Mouse (Mus musculus): ENCODE measurements at regions not wholly inside any gene's neighbourhood (a gene's known extent, or its start where the extent isn't known, plus 50 kb on each side); places are given as distances from the start of the nearest gene placed in this dataset.

DNA sequence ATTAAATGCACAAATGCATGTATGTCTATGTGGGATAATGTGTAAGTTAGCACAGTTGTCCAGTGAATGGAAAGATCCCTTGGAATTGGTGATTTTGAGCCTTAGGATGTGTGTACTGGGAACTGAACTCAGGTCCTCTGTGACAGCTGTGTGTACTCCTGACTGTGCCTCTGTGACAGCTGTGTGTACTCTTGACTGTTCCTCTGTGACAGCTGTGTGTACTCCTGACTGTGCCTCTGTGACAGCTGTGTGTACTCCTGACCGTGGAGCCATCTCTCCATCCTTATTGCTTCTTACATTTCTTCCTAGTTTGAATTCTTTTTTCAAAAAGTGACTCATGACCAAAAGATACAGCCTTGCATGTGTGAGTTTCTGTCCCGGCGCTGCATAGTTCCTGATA lies 239.7 kb downstream of the Gpat3 start:
- in situ Hi-C loops (cut with MboI; ENCODE audit: low pct_unique_long_range_greater_than_20kb in 1 of 2, low sequenced_read_pairs in 2 of 2, unreplicated experiment in 1 of 2): no loop called here

DNA sequence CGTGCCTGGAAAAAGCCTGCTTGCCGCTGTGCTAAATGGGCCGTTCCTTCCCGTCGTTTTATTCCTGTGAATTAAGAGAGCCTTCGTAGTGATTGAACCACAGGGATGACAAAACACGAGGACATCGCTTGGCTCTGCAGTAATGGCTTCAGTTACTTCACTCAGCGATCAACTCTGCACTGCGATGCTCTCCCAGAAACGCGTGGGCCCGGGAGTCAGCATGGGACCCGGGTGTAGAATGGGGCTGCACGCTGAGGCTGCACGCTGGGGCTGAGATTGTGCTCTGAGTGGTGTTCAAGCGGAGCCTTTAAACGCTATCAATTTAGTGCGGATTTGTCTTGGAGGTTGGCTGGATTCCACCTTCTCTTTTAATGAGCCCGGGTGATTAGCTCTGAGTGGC lies 237.1 kb downstream of the Gpat3 start:
- in situ Hi-C loops (cut with MboI; ENCODE audit: low pct_unique_long_range_greater_than_20kb in 1 of 2, low sequenced_read_pairs in 2 of 2, unreplicated experiment in 1 of 2): no loop called here

DNA sequence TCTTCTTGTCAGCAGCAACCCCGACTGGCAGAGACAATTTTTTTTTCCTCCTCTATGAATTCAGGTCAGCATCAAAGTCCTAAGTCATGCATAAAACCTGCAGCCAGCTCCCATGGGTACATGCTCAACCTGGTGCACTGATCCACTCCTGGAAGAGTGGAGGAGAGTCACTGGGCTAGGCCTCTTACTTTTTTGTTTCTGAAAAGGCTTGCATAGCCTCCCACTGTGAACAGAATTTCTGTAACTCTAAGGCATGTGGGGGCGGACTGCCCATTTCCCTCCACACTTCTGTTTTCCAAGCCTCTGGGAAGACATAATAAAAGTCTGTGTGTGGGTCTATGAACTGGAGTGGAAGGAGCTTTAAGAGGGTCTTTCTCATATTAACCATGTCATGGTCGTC lies 218.8 kb downstream of the Gpat3 start:
- in situ Hi-C loops (cut with MboI; ENCODE audit: low pct_unique_long_range_greater_than_20kb in 1 of 2, low sequenced_read_pairs in 2 of 2, unreplicated experiment in 1 of 2): no loop called here

DNA sequence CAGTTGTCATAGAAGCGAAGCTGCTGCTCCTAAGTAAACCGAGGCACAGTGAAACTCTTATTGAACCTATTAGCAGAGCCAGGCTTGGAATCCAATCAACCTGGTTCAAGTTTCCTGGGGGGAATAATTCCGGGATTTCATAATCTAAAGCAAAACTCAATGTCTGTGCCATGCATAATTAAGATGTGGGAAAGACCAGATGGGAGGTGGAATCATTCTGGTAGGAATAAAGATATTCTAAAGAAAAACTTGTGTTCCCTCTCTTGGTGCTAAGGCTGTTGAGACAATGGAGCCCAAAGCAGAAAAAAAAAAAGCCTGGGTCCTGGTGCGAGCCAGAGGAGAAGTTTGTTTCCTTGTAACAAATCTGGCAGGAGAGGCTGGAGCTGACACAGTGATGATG lies 217.7 kb downstream of the Gpat3 start:
- in situ Hi-C loops (cut with MboI; ENCODE audit: low pct_unique_long_range_greater_than_20kb in 1 of 2, low sequenced_read_pairs in 2 of 2, unreplicated experiment in 1 of 2): no loop called here

DNA sequence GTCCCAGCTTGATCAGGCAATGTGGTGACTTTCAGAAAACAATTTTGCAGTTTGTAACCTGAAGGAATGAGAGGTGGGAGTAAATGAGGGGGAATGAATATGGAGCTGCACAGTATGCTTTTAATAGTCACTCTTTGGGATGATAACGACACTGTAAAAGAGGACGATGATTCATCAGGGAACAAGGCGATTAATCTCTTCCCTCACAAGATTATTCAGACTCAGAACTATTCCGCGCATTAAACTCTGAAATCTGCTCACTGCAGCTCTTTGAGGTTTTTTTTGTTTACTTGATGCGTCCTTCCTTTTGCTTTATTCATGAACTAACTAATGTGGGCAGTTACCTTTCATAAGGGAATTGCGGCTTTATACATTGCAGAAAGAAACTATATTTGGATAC lies 206.1 kb downstream of the Gpat3 start:
- in situ Hi-C loops (cut with MboI; ENCODE audit: low pct_unique_long_range_greater_than_20kb in 1 of 2, low sequenced_read_pairs in 2 of 2, unreplicated experiment in 1 of 2): no loop called here

DNA sequence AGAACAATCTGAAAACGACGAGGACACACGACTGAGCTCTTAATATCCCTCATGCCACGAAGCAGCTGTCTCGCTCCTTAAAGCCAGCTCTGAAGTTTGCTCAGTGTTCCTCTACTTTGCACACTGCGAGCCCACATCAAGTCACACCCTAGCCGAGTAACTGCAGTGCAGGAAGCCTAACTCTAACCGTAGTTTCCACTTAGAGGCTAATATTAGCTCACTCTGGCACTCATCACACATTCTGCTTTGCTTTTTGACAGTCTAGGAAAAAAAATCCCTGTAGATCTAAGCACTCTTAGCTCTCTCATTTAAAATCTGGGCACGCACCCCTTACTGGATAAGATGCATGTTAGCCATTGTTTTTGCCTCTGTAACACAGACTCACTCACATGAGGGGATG lies 195.0 kb downstream of the Gpat3 start:
- in situ Hi-C loops (cut with MboI; ENCODE audit: low pct_unique_long_range_greater_than_20kb in 1 of 2, low sequenced_read_pairs in 2 of 2, unreplicated experiment in 1 of 2): no loop called here

DNA sequence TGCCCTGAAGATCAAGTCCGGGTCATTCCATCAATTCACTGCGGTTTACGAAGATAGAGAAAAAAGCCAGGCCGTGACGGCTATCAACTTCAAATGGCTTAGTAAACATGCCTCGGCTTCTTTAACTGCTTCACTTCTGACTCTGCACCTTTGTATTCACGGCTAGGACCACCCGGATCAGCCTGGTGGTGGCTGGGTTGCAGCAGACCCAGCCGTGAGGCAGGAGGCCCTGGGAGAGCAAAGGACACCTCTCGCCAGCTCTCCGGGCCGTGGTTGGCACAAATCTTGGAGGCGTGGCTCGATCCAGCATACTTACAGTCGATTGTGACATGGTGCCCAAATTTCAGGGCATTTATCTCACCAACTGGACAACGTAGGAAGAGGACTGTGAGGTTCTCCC lies 187.5 kb downstream of the Gpat3 start:
- in situ Hi-C loops (cut with MboI; ENCODE audit: low pct_unique_long_range_greater_than_20kb in 1 of 2, low sequenced_read_pairs in 2 of 2, unreplicated experiment in 1 of 2): no loop called here

DNA sequence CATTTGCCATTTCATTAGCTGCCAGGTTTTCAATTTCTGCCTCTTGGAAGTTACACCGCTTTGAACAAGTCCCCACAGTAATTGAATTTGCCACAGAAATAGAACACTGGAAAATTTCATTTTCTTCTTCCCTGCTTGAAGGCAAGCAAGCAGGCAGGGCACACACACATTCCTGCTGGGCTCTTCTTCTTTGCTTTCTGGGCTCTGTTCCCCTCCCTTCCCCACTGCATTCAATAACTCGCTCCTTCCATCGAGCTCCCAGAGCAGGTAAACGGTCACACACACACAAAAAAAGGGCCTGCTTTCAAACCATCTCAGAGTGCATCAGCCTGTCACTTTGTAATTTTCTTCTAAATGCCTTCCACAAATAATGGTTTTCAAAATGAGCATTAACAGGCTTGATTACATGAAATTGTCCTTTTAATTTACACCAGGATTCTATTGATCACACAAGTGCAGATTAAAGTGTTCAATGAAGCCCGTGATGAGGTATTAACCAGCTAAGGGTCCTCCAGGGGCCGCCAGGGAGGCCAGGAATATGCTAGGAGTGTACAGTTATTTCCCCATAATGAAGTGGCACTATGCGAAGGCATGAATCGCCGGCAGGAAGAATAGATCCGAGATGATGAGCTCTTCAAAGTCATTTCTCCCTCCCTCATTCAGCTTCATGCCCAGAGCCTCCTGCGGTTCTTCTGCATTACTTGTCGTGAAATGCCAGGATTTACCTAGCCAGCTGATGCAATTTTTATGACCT lies 186.8 kb downstream of the Gpat3 start:
- in situ Hi-C loops (cut with MboI; ENCODE audit: low pct_unique_long_range_greater_than_20kb in 1 of 2, low sequenced_read_pairs in 2 of 2, unreplicated experiment in 1 of 2): no loop called here

DNA sequence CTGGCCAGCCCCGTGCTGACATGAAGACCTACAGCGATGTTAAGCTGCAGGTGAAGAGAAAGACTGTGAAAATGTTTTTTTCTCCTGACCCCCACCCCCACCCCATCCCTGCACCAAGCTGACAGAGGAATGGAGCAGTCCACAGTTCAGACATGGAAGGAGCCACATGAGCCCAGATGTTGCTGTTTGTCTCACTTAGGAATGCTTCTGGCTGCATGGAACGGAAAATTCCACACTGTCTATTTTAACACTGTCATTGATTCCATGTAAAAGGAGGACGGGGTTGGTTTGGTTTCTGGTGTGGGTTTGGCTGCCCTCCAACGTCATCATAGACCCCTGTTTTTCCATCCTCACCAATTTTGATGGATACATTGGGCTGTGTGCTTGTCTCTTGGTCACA lies 179.3 kb downstream of the Gpat3 start:
- in situ Hi-C loops (cut with MboI; ENCODE audit: low pct_unique_long_range_greater_than_20kb in 1 of 2, low sequenced_read_pairs in 2 of 2, unreplicated experiment in 1 of 2): loop anchor here in 1 of 2 experiments (25.0 kb wide), 1 partner anchor 663 kb away; no protein-coding TSS in a partner anchor

DNA sequence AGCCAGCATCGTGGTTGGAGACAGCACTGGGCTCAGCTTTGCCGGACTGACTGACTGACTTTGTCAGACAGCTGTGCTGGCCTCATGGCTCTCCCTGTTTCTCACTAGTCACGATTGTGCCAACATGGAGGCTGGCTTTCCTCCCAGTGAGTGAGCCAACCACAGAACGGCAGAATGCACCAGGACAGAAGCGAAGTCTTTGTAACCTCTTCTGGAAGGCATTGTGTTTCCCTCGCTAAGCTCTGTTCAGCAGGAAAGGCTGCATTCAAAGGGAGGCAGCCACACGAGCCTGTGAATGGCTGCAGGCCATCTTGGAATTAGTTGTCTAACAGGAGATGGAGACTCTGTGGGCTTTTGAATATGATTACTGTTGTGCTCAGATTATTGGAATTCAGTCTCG lies 178.3 kb downstream of the Gpat3 start:
- in situ Hi-C loops (cut with MboI; ENCODE audit: low pct_unique_long_range_greater_than_20kb in 1 of 2, low sequenced_read_pairs in 2 of 2, unreplicated experiment in 1 of 2): loop anchor here in 1 of 2 experiments (25.0 kb wide), 1 partner anchor 664 kb away; no protein-coding TSS in a partner anchor

DNA sequence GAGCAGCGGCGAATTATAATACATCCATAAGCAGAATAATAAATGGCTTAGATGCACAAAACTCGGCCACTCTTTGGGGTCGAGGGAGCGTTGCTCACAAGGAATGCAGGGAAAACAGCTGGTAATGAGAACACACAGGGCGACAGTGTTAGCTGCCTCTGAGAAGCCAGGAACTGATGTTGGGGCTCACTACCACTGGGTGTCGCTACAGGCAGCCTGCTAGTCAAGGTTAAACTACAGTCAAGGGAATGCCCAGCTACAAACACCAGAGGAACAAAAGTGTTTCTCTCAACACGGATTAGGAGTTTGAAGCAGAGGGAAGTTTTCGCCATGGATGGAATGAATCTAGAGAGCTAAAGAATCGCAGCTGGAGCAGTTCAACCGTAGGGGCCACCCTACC lies 175.3 kb downstream of the Gpat3 start:
- in situ Hi-C loops (cut with MboI; ENCODE audit: low pct_unique_long_range_greater_than_20kb in 1 of 2, low sequenced_read_pairs in 2 of 2, unreplicated experiment in 1 of 2): loop anchor here in 1 of 2 experiments (25.0 kb wide), 1 partner anchor 667 kb away; no protein-coding TSS in a partner anchor

DNA sequence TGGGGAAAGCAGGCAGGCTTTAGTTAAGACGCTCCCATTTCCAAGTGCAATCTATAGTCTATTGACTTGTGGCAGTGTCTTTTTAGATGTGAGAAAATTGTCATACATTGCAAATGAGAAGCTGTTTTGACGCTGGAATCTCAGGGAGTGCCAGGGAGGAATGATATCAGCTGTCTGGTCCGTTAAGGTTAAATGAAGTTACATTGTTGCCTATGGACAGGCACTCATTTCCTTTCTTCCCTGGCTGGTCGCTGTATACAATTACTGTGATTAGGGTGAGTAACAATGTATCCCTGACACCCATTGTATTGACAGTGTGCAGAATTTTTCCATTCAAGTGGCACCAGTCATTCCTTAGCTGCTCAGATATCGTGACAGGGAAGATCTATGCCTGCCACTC lies 168.3 kb downstream of the Gpat3 start:
- in situ Hi-C loops (cut with MboI; ENCODE audit: low pct_unique_long_range_greater_than_20kb in 1 of 2, low sequenced_read_pairs in 2 of 2, unreplicated experiment in 1 of 2): loop anchor here in 1 of 2 experiments (25.0 kb wide), 1 partner anchor 673 kb away; no protein-coding TSS in a partner anchor

DNA sequence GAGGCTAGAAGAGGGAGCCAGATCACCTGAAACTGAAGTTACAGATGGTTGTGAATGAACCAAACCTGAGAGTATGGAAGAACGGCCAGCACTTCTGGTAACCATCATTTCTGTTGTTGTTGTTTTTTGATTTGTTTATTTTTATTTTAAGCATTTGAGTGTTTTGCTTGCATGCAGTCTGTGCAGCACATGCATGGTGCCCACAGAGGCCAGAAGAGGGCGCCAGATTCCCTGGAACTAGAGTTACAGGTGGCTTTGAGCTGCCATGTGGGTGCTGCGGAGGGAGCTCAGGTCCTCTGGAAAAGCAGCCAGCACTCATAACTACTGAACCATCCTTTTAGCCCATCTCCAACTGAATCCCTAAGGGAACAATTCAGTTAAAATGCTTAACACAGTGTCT lies 159.7 kb downstream of the Gpat3 start:
- in situ Hi-C loops (cut with MboI; ENCODE audit: low pct_unique_long_range_greater_than_20kb in 1 of 2, low sequenced_read_pairs in 2 of 2, unreplicated experiment in 1 of 2): loop anchor here in 1 of 2 experiments (25.0 kb wide), 1 partner anchor 682 kb away; no protein-coding TSS in a partner anchor

DNA sequence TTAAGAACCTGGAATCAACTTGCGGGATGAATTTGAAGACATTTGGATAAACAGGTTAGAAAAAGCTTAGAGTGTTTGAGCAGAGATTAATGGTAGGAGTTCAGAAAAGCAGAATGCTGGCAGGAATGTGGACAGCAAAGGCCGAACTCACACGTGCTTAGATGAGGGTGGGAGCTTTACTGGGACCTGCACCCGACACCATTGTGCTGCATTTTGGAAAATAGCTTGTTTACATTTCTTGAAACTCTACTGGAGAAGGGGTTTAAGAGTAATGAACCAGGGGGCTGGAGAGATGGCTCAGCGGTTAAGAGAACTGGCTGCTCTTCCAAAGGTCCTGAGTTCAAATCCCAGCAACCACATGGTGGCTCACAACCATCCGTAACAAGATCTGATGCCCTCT lies 154.9 kb downstream of the Gpat3 start:
- in situ Hi-C loops (cut with MboI; ENCODE audit: low pct_unique_long_range_greater_than_20kb in 1 of 2, low sequenced_read_pairs in 2 of 2, unreplicated experiment in 1 of 2): loop anchor here in 1 of 2 experiments (25.0 kb wide), 1 partner anchor 687 kb away; no protein-coding TSS in a partner anchor

DNA sequence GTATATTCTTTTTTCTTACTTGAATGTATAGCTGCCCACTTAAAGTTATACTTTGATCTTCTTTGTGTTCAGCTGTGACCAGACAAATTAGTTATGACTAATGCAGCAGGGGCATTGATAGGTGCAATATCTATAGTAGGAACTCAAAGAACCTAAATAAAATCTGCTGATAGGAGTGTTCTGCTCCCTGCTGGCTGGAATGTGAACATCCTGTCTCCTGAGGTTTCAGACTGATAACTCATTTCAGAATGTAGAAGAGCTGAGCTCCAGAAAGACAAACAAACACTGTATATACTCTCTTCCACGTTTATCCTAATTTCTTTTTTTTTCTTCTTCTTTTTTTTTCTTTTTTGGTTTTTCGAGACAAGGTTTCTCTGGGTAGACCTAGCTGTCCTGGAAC lies 146.9 kb downstream of the Gpat3 start:
- in situ Hi-C loops (cut with MboI; ENCODE audit: low pct_unique_long_range_greater_than_20kb in 1 of 2, low sequenced_read_pairs in 2 of 2, unreplicated experiment in 1 of 2): no loop called here

DNA sequence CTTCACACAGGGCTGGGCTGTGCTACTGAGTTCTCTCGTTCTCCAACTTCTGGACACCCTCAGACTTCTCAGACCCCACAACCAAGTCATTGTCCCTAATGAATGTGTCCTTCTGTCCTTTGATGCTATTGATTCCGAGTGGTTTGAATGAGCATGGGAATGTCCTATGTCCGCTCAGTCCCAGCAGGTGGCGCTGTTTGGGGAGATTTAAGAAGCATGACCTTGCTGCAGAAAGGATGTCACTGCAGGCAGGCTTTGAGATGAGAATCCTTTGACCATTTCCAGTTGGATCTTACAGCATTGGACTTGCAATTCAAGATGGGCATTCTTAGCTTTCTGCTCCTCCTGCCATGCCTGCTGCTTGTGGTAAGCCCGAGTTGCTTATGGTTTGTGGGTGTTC lies 146.1 kb downstream of the Gpat3 start:
- in situ Hi-C loops (cut with MboI; ENCODE audit: low pct_unique_long_range_greater_than_20kb in 1 of 2, low sequenced_read_pairs in 2 of 2, unreplicated experiment in 1 of 2): no loop called here

DNA sequence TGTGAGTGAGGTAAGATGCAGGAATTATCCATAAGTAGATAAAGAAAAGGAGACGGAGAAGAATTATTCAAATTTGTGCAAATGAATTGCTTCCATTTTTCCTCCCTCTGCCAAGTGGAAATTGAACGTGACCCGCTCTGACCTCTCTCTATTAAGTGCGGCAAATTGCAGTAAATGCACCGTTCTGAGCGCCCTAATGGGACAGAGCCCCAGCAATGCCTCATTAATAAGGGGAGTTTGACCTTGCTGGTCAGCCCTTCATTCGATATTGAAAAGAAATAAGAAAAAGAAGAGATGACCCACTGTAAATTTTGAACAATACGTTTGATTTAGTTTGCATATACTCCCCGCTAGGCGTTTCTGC lies 137.0 kb downstream of the Gpat3 start:
- in situ Hi-C loops (cut with MboI; ENCODE audit: low pct_unique_long_range_greater_than_20kb in 1 of 2, low sequenced_read_pairs in 2 of 2, unreplicated experiment in 1 of 2): no loop called here

DNA sequence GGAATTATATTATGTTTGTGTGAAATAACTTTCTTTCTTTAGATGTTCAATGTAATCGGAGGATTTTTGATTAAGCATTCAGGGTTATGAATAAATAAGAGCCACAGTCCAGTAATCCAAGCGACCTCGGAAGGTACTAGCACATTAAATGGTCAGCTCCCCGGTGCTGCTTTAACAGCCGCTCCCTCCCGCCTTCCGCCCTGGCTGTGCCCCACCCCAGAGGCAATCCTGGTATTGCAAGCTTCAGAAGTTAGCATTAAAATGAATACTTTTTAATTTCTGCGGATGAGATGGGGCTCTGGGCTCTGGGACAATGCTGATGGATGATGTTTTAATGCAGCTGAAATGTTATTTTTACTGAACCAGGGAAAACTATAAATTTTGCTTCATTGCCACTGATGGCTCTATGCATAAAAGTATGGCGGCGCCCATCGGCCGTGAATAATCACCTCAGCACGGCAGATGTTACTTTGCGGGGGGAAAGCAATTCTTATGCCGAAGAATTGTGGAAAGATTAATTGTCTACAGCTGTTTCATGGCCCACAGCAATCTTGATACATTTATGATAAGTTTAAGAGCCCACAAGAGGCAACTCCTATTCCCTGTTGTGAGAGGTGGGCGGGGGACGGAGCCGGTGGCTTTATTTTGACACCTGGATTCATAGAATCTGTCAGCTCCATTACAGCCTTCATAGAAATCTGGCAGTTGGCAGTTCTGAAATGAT lies 136.5 kb downstream of the Gpat3 start:
- in situ Hi-C loops (cut with MboI; ENCODE audit: low pct_unique_long_range_greater_than_20kb in 1 of 2, low sequenced_read_pairs in 2 of 2, unreplicated experiment in 1 of 2): no loop called here

DNA sequence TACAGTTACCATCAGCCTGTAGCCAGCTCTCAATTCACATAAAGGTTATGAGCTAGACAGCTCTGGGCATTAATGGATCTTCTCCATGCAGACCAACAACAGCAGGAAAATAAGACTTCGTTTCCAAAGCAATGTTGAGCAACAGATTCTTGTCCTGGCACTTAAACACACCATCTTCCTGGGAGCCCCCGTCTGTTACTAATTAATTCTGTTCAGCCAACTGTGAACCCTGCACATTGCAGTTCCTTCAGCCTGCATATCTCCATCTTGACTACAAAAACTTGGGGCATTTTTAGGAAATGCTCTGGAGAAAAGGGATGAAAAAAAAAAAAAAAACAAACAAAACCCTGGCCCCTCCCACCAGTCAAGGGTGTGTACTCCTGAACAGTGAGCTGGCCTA lies 131.2 kb downstream of the Gpat3 start:
- in situ Hi-C loops (cut with MboI; ENCODE audit: low pct_unique_long_range_greater_than_20kb in 1 of 2, low sequenced_read_pairs in 2 of 2, unreplicated experiment in 1 of 2): no loop called here

DNA sequence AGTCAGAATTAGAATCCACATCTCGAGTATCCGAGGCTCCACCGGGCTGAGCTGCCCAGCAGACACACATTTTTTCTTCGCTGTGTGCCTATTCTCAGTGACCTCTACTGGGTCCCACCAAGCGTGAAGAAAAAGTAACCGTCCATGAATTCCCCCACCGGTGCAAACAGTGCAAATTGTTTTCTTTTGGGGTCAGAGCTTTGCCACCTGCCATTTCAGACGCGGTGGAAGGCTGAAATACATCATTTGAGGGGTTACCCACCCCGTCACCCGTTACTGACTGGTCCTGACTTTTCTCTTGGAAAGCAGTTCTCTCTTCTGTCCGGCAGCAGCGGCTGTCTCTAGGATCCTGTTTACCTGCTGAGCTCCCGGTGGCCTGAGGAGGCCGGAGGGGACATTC lies 105.7 kb downstream of the Gpat3 start:
- in situ Hi-C loops (cut with MboI; ENCODE audit: low pct_unique_long_range_greater_than_20kb in 1 of 2, low sequenced_read_pairs in 2 of 2, unreplicated experiment in 1 of 2): no loop called here
